Mouse (Mus musculus): Measurements from ENCODE around the gene Hrasls5. TPM values are rescaled to one million over a fixed set of nuclear protein-coding genes. Genes with fewer than 3 reads are reported as not detected.

Hrasls5 gene
- polyA plus RNA-seq, 1 experiment = not detected

- H3K36me3 ChIP-seq (ENCODE audit: control insufficient read depth, insufficient read depth) = no peaks in the 10 kb centered on the region
- TF ChIP-seq CTCF (IDR thresholded peaks at IDR 0.05; ENCODE audit: control insufficient read depth, insufficient read depth, insufficient read length) = no peak
- no peaks in the 10 kb centered on the region for H3K79me2 ChIP-seq (ENCODE audit: control insufficient read depth, insufficient read depth)
- peaks cover 10% of the 10 kb centered on the region for H3K27me3 ChIP-seq (ENCODE audit: control insufficient read depth, insufficient read depth, insufficient read length)
- H3K79me3 ChIP-seq (ENCODE audit: low read depth) = no peaks in the 10 kb centered on the region
- H3ac ChIP-seq (ENCODE audit: control insufficient read depth, insufficient read length, low read depth) = no peak overlapping the region
- no peak overlapping the region for H3K4me3 ChIP-seq (ENCODE audit: insufficient read depth, poor library complexity, severe bottlenecking)
Observed at GRCm38 (mm10) chr19:7598481-7598880, 13.9 kb upstream of the Hrasls5 start.

GRCm38 (mm10) chr19:7601551-7601950, 10.8 kb upstream of the Hrasls5 start:
- Histone ChIP-seq H3K36me3 (ENCODE audit: control insufficient read depth, insufficient read depth) (no peaks in the 10 kb centered on the region), H3ac (ENCODE audit: control insufficient read depth, insufficient read length, low read depth) (no peak overlapping the region), H3K79me3 (ENCODE audit: low read depth) (no peaks in the 10 kb centered on the region), H3K27me3 (ENCODE audit: control insufficient read depth, insufficient read depth, insufficient read length) (peaks cover 10% of the 10 kb centered on the region), H3K4me3 (ENCODE audit: insufficient read depth, poor library complexity, severe bottlenecking) (no peak overlapping the region), H3K79me2 (ENCODE audit: control insufficient read depth, insufficient read depth) (no peaks in the 10 kb centered on the region)
- TF ChIP-seq CEBPB (IDR thresholded peaks at IDR 0.05; ENCODE audit: low read depth) (no peak), MYOG (IDR thresholded peaks at IDR 0.05; ENCODE audit: control insufficient read depth, extremely low read depth, insufficient read length) (no peak), FOSL1 (IDR thresholded peaks at IDR 0.05; ENCODE audit: insufficient read depth, low read length, poor library complexity, severe bottlenecking) (no peak), MYOD1 (IDR thresholded peaks at IDR 0.05; ENCODE audit: control insufficient read depth, insufficient read length, low read depth) (no peak), USF1 (IDR thresholded peaks at IDR 0.05; ENCODE audit: low read depth) (no peak), CTCF (IDR thresholded peaks at IDR 0.05; ENCODE audit: control insufficient read depth, insufficient read depth, insufficient read length) (no peak), MAX (IDR thresholded peaks at IDR 0.05) (no peak)

- peaks cover 7% of the 10 kb centered on the region for H3K27me3 ChIP-seq (ENCODE audit: control insufficient read depth, insufficient read depth, insufficient read length)
- H3K4me3 ChIP-seq (ENCODE audit: insufficient read depth, poor library complexity, severe bottlenecking) = no peak overlapping the region
- H3K79me2 ChIP-seq (ENCODE audit: control insufficient read depth, insufficient read depth) = no peaks in the 10 kb centered on the region
- H3K36me3 ChIP-seq (ENCODE audit: control insufficient read depth, insufficient read depth) = no peaks in the 10 kb centered on the region
- H3ac ChIP-seq (ENCODE audit: control insufficient read depth, insufficient read length, low read depth) = no peak overlapping the region
- H3K79me3 ChIP-seq (ENCODE audit: low read depth) = no peaks in the 10 kb centered on the region
- TF ChIP-seq CTCF (IDR thresholded peaks at IDR 0.05; ENCODE audit: control insufficient read depth, insufficient read depth, insufficient read length) (no peak), USF1 (IDR thresholded peaks at IDR 0.05; ENCODE audit: low read depth) (no peak), MYOG (IDR thresholded peaks at IDR 0.05; ENCODE audit: control insufficient read depth, extremely low read depth, insufficient read length) (no peak), CEBPB (IDR thresholded peaks at IDR 0.05; ENCODE audit: low read depth) (no peak)
Observed at GRCm38 (mm10) chr19:7604107-7604506, 8.2 kb upstream of the Hrasls5 start.

- H3ac ChIP-seq (ENCODE audit: control insufficient read depth, insufficient read length, low read depth) = no peak overlapping the region
- H3K27me3 ChIP-seq (ENCODE audit: control insufficient read depth, insufficient read depth, insufficient read length) = peaks cover 4% of the 10 kb centered on the region
- no peaks in the 10 kb centered on the region for H3K36me3 ChIP-seq (ENCODE audit: control insufficient read depth, insufficient read depth)
- H3K4me3 ChIP-seq (ENCODE audit: insufficient read depth, poor library complexity, severe bottlenecking) = no peak overlapping the region
- no peak for TF ChIP-seq MYOD1 (IDR thresholded peaks at IDR 0.05; ENCODE audit: control insufficient read depth, insufficient read length, low read depth)
- no peak for TF ChIP-seq CTCF (IDR thresholded peaks at IDR 0.05; ENCODE audit: control insufficient read depth, insufficient read depth, insufficient read length)
- no peak for TF ChIP-seq USF1 (IDR thresholded peaks at IDR 0.05; ENCODE audit: low read depth)
- TF ChIP-seq FOSL1 (IDR thresholded peaks at IDR 0.05; ENCODE audit: insufficient read depth, low read length, poor library complexity, severe bottlenecking) = no peak
- no peak for TF ChIP-seq MAX (IDR thresholded peaks at IDR 0.05)
- TF ChIP-seq CEBPB (IDR thresholded peaks at IDR 0.05; ENCODE audit: low read depth) = no peak
- TF ChIP-seq MYOG (IDR thresholded peaks at IDR 0.05; ENCODE audit: control insufficient read depth, extremely low read depth, insufficient read length) = no peak
- H3K79me3 ChIP-seq (ENCODE audit: low read depth) = no peaks in the 10 kb centered on the region
- H3K79me2 ChIP-seq (ENCODE audit: control insufficient read depth, insufficient read depth) = no peaks in the 10 kb centered on the region
Observed at GRCm38 (mm10) chr19:7605013-7605412, 7.3 kb upstream of the Hrasls5 start.

- H3ac ChIP-seq (ENCODE audit: control insufficient read depth, insufficient read length, low read depth) = no peak overlapping the region
- H3K79me3 ChIP-seq (ENCODE audit: low read depth) = no peaks in the 10 kb centered on the region
- no peak for TF ChIP-seq CTCF (IDR thresholded peaks at IDR 0.05; ENCODE audit: control insufficient read depth, insufficient read depth, insufficient read length)
- TF ChIP-seq MYOG (IDR thresholded peaks at IDR 0.05; ENCODE audit: control insufficient read depth, extremely low read depth, insufficient read length) = no peak
- no peak for TF ChIP-seq MAX (IDR thresholded peaks at IDR 0.05)
- TF ChIP-seq USF1 (IDR thresholded peaks at IDR 0.05; ENCODE audit: low read depth) = no peak
- TF ChIP-seq MYOD1 (IDR thresholded peaks at IDR 0.05; ENCODE audit: control insufficient read depth, insufficient read length, low read depth) = no peak
- TF ChIP-seq CEBPB (IDR thresholded peaks at IDR 0.05; ENCODE audit: low read depth) = no peak
- peaks cover 4% of the 10 kb centered on the region for H3K27me3 ChIP-seq (ENCODE audit: control insufficient read depth, insufficient read depth, insufficient read length)
- H3K36me3 ChIP-seq (ENCODE audit: control insufficient read depth, insufficient read depth) = no peaks in the 10 kb centered on the region
- H3K4me3 ChIP-seq (ENCODE audit: insufficient read depth, poor library complexity, severe bottlenecking) = no peak overlapping the region
- H3K79me2 ChIP-seq (ENCODE audit: control insufficient read depth, insufficient read depth) = no peaks in the 10 kb centered on the region
Observed at GRCm38 (mm10) chr19:7605930-7606783, 6.2 kb upstream of the Hrasls5 start.

All from C2C12 (cell line).